Mouse (Mus musculus) CD4-positive, CD25-positive, alpha-beta regulatory T cell, adult 2 months (primary cell): ENCODE results near the gene Gm21209.
"Not testable (repeated sequence)": the region's sequence is repeated elsewhere in the genome, so short reads cannot be mapped to it uniquely, and the experiment has no call there.

ENCODE experiments used
- DNase-seq: peaks from one replicate; pipeline ENCODE4 v3.0.0-alpha.2; 2012; ENCODE audit warnings: low read depth, low spot score

Gene Gm21209

GRCm38 (mm10) chrY:49570856-49571255 lies at the start of gene Gm21209:
Gm21209 (plus strand) TSS chrY:49571156.
- DNase-seq, result not testable (repeated sequence)
